Mouse (Mus musculus): ENCODE measurements around the gene Plagl1. TPM values are rescaled to one million over a fixed set of nuclear protein-coding genes. Genes with fewer than 3 reads are reported as not detected.

Gene Plagl1
- total and polyA plus RNA-seq, 3 experiments: 0.48 to 1.7 (median 0.87) TPM

GRCm38 (mm10) chr10:13140434-13140833 is 80.1 kb downstream of the Plagl1 start:
- H3K4me1 ChIP-seq (ENCODE audit: control insufficient read depth in 1 of 2, insufficient read depth in 2 of 2): no peaks in the 10 kb centered on the region
- DNase-seq (ENCODE audit: extremely low read depth): no peak
- H3K4me3 ChIP-seq (replicated peaks in 1 of 3; ENCODE audit: low read depth in 2 of 3, low read length in 2 of 3, poor library complexity in 1 of 3): no peak overlapping the region
- in situ Hi-C loops (cut with MboI; ENCODE audit: low pct_ligation_motif_present, low pct_unique_long_range_greater_than_20kb, low sequenced_read_pairs) (no loop called here), dilution Hi-C loops (cut with MboI; ENCODE audit: extremely low pct_ligation_motif_present, extremely low pct_unique_long_range_greater_than_20kb, low sequenced_read_pairs) (no loop called here)
- H3K36me3 ChIP-seq (replicated peaks in 1 of 2; ENCODE audit: control insufficient read depth in 1 of 2, insufficient read depth in 1 of 2, low read length in 1 of 2): no peaks in the 10 kb centered on the region
- no peak overlapping the region for H3K4me2 ChIP-seq (ENCODE audit: insufficient read depth, low read depth, poor library complexity, severe bottlenecking)
- TF ChIP-seq CTCF (conservative IDR thresholded peaks at IDR 0.05 in 1 of 2, IDR thresholded peaks at IDR 0.05 in 1 of 2; ENCODE audit: low read depth in 2 of 2, low read length in 2 of 2) (no peak), MAFK (IDR thresholded peaks at IDR 0.05; ENCODE audit: insufficient replicate concordance, low read length) (no peak), ZKSCAN1 (IDR thresholded peaks at IDR 0.05; ENCODE audit: borderline replicate concordance, low read depth, low read length) (no peak), USF2 (conservative IDR thresholded peaks at IDR 0.05; ENCODE audit: low read depth, low read length) (no peak), TCF12 (IDR thresholded peaks at IDR 0.05; ENCODE audit: low read depth, low read length) (no peak), ELF1 (IDR thresholded peaks at IDR 0.05; ENCODE audit: low read depth, low read length) (no peak), RCOR1 (conservative IDR thresholded peaks at IDR 0.05; ENCODE audit: low read depth, low read length) (no peak), ETS1 (conservative IDR thresholded peaks at IDR 0.05; ENCODE audit: low read depth, low read length) (no peak), USF1 (IDR thresholded peaks at IDR 0.05; ENCODE audit: low read depth, low read length) (no peak), POLR2A (IDR thresholded peaks at IDR 0.05; ENCODE audit: low read depth, low read length) (no peak), JUND (conservative IDR thresholded peaks at IDR 0.05; ENCODE audit: low read depth, low read length) (no peak), RAD21 (IDR thresholded peaks at IDR 0.05; ENCODE audit: low read depth, low read length) (no peak), MAZ (IDR thresholded peaks at IDR 0.05; ENCODE audit: low read depth, low read length) (no peak), E2F4 (IDR thresholded peaks at IDR 0.05; ENCODE audit: insufficient replicate concordance, low read depth, low read length) (no peak), POLR2AphosphoS2 (IDR thresholded peaks at IDR 0.05; ENCODE audit: low read depth, low read length) (no peak), MEF2A (IDR thresholded peaks at IDR 0.05; ENCODE audit: borderline replicate concordance, low read depth, low read length) (no peak), CHD1 (IDR thresholded peaks at IDR 0.05; ENCODE audit: low read depth, low read length) (no peak), PAX5 (IDR thresholded peaks at IDR 0.05; ENCODE audit: low read length) (no peak)
- no peaks in the 10 kb centered on the region for H3K9me3 ChIP-seq (replicated peaks; ENCODE audit: low read length)
- H3K27ac ChIP-seq (ENCODE audit: insufficient read depth, low read depth): no peak overlapping the region
- no peaks in the 10 kb centered on the region for H3K27me3 ChIP-seq (replicated peaks)
- no peaks in the 10 kb centered on the region for H3K79me2 ChIP-seq (replicated peaks; ENCODE audit: control insufficient read depth, extremely low read depth, insufficient read depth, poor library complexity, severe bottlenecking)
- H3K9ac ChIP-seq (ENCODE audit: insufficient read depth, low read depth): no peak overlapping the region

- TF ChIP-seq MAX (IDR thresholded peaks at IDR 0.05; ENCODE audit: low read length): no peak
- TF ChIP-seq RAD21 (IDR thresholded peaks at IDR 0.05; ENCODE audit: low read depth, low read length): no peak
- TF ChIP-seq ZC3H11A (IDR thresholded peaks at IDR 0.05; ENCODE audit: low read depth, low read length): no peak
- no peak for TF ChIP-seq SMC3 (IDR thresholded peaks at IDR 0.05; ENCODE audit: low read depth, low read length)
- no peak for TF ChIP-seq CHD1 (IDR thresholded peaks at IDR 0.05; ENCODE audit: low read depth, low read length)
- Histone ChIP-seq H3K36me3 (replicated peaks in 1 of 2; ENCODE audit: control insufficient read depth in 1 of 2, insufficient read depth in 1 of 2, low read length in 1 of 2) (no peaks in the 10 kb centered on the region), H3K4me3 (replicated peaks in 1 of 3; ENCODE audit: low read depth in 2 of 3, low read length in 2 of 3, poor library complexity in 1 of 3) (no peak overlapping the region), H3K27ac (ENCODE audit: insufficient read depth, low read depth) (no peak overlapping the region), H3K9ac (ENCODE audit: insufficient read depth, low read depth) (no peak overlapping the region), H3K4me2 (ENCODE audit: insufficient read depth, low read depth, poor library complexity, severe bottlenecking) (no peak overlapping the region), H3K27me3 (replicated peaks) (no peaks in the 10 kb centered on the region), H3K79me2 (replicated peaks; ENCODE audit: control insufficient read depth, extremely low read depth, insufficient read depth, poor library complexity, severe bottlenecking) (no peaks in the 10 kb centered on the region), H3K9me3 (replicated peaks; ENCODE audit: low read length) (no peaks in the 10 kb centered on the region), H3K4me1 (ENCODE audit: control insufficient read depth in 1 of 2, insufficient read depth in 2 of 2) (peaks cover 0 to 8% of the 10 kb centered on the region in 2 experiments; a peak in 2 of 4 replicates)
- DNase-seq (ENCODE audit: extremely low read depth): no peak
- dilution Hi-C loops (cut with MboI; ENCODE audit: extremely low pct_ligation_motif_present, extremely low pct_unique_long_range_greater_than_20kb, low sequenced_read_pairs): no loop called here
- in situ Hi-C loops (cut with MboI; ENCODE audit: low pct_ligation_motif_present, low pct_unique_long_range_greater_than_20kb, low sequenced_read_pairs): no loop called here
Observed at GRCm38 (mm10) chr10:13150435-13150834, 90.1 kb downstream of the Plagl1 start.

Measured in CH12.LX (cell line).